Mouse (Mus musculus): ENCODE data around the gene Fam186a. TPM values are rescaled to one million over a fixed set of nuclear protein-coding genes. Genes with fewer than 3 reads are reported as not detected.
"Not testable (repeated sequence)": the region's sequence is repeated elsewhere in the genome, so short reads cannot be mapped to it uniquely, and the experiment has no call there.

Gene Fam186a
- polyA plus RNA-seq, 1 experiment from 2014 or later = not detected

DNA sequence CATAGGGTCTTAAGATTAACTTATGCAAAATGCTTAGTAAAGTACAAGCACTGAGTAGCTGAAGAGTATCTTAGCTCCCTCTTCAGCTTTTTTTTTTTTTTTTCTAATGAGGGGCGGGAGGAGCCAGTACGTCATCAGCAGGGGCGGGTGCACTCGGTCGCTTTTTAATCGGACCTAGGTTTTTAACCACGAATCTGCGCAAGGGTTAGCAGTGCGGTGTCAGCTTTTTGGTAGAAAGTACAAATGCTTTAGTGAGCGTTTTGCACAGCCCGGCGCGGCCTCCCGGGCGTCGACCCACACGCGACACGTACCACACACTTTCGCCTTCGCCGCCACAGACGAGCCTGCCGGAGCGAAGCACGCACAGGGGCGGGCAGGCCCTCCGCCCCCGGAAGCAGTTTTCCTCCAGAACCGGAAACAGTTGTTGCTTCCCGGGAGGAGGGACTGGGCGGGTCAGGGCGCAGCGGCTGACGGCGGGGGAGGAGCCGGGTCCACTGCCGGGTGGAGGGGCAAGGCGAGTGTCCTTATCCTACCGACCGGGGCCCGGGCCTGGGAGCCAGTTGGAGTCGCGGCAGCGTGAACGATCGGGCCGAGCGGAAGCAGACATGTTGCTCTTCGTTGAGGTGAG lies 5.6 kb upstream of the Fam186a start:
- Histone ChIP-seq H3K4me2 (peak overlapping the region; percentile 71), H3K27me3 (no peaks in the 10 kb centered on the region), H3K4me1 (peaks cover 12% of the 10 kb centered on the region), H3K9ac (peak overlapping the region; percentile 91), H3K36me3 (no peaks in the 10 kb centered on the region), H3K4me3 (replicated peaks) (peak overlapping the region; percentile 86), H3K27ac (peak overlapping the region; percentile 99), H3K9me3 (replicated peaks) (no peaks in the 10 kb centered on the region)
- peak; percentile 97 for ATAC-seq (replicated peaks; ENCODE audit: low FRiP score)
- WGBS = under 1% methylated on average over 50 of the region's 50 CpGs

GRCm38 (mm10) chr15:99970606-99971005 lies 3.7 kb upstream of the Fam186a start:
- no peak overlapping the region for H3K4me3 ChIP-seq (replicated peaks)
- no peaks in the 10 kb centered on the region for H3K9me3 ChIP-seq (replicated peaks)
- H3K27ac ChIP-seq = peak overlapping the region; percentile 1; the same call in 1 of the 2 replicates
- no peaks in the 10 kb centered on the region for H3K36me3 ChIP-seq
- no peak overlapping the region for H3K9ac ChIP-seq
- peaks cover 12% of the 10 kb centered on the region for H3K4me1 ChIP-seq
- H3K27me3 ChIP-seq = no peaks in the 10 kb centered on the region
- H3K4me2 ChIP-seq = no peak overlapping the region
- ATAC-seq (replicated peaks; ENCODE audit: low FRiP score) = no peak
- WGBS = 82% methylated on average over 1 of the region's 1 CpGs

GRCm38 (mm10) chr15:99969765-99970164 lies 2.9 kb upstream of the Fam186a start, which contains the start of gene Larp4:
Gene Larp4 (plus strand): TSS chr15:99970065.
- not testable (repeated sequence) for H3K4me3 ChIP-seq (replicated peaks); ATAC-seq (replicated peaks; ENCODE audit: low FRiP score); H3K4me2 ChIP-seq; H3K27me3 ChIP-seq; H3K9me3 ChIP-seq (replicated peaks); H3K9ac ChIP-seq; H3K4me1 ChIP-seq; H3K36me3 ChIP-seq
- H3K27ac ChIP-seq = peak within 1 kb of the TSS; percentile 1; the same call in 1 of the 2 replicates
- 86% methylated on average over 6 of the region's 6 CpGs for WGBS

DNA sequence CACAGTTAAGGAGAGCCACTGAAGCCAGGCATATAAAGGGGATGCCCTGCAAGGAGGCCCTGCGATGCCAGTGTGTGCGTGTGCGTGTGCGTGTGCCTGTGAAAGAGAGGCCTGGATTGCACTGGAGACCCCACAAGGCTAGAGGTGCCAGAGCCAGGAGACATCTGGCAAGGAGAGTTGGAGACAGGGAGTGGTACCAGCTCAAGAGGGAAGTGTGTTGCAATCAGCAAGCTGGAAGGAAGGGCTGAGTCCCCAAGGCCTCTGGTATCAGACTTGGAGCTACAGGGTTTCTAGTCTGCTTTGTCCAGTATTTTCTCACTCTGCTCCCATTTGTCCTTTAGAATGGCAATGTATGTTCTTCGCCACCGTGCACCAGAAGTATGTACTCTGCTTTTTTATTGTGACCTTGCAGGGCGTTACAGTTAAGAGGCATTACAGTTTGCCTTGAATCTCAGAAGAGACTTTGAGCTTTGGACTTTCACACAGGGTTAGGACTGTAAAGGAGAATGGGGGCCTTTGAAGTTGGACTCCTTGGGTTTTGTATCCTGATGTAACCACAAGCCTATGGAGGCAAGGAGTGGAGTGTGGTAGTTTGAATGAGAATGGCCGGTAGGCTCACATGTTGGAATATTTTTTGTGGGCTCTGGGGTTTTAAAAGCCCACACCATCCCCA lies 1.6 kb downstream of the Fam186a start:
- no peaks in the 10 kb centered on the region for H3K27me3 ChIP-seq
- no peaks in the 10 kb centered on the region for H3K9me3 ChIP-seq (replicated peaks)
- no peak overlapping the region for H3K9ac ChIP-seq
- no peak overlapping the region for H3K4me3 ChIP-seq (replicated peaks)
- no peak overlapping the region for H3K4me2 ChIP-seq
- 88% methylated on average over 8 of the region's 8 CpGs for WGBS
- no peaks in the 10 kb centered on the region for H3K36me3 ChIP-seq
- ATAC-seq (replicated peaks; ENCODE audit: low FRiP score) = no peak
- no peaks in the 10 kb centered on the region for H3K4me1 ChIP-seq
- H3K27ac ChIP-seq = no peak overlapping the region

DNA sequence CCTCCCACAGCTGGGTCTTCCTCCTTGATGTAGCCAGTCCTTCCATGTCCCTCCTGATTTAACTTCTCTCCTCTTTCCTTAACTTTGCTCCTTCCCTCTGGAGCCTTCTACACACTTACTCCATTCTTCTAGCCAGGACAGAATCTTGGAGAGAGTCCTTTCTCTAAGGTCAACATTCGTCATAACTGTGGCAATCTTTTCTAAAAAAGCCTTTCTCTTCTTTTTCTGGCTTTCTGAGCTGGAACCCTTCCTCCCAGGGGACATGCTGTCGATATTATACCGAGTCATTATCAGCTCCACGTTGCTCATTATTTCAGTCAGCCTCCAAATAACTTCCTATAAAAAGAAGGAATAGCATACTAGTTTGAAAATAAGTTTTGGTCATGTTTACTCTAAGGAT lies 11.5 kb downstream of the Fam186a start:
- Histone ChIP-seq H3K27ac (no peak overlapping the region), H3K4me2 (no peak overlapping the region), H3K9ac (no peak overlapping the region), H3K36me3 (no peaks in the 10 kb centered on the region), H3K4me3 (replicated peaks) (no peak overlapping the region), H3K4me1 (no peaks in the 10 kb centered on the region), H3K27me3 (no peaks in the 10 kb centered on the region), H3K9me3 (replicated peaks) (no peaks in the 10 kb centered on the region)
- 77% methylated on average over 4 of the region's 4 CpGs for WGBS
- no peak for ATAC-seq (replicated peaks; ENCODE audit: low FRiP score)

DNA sequence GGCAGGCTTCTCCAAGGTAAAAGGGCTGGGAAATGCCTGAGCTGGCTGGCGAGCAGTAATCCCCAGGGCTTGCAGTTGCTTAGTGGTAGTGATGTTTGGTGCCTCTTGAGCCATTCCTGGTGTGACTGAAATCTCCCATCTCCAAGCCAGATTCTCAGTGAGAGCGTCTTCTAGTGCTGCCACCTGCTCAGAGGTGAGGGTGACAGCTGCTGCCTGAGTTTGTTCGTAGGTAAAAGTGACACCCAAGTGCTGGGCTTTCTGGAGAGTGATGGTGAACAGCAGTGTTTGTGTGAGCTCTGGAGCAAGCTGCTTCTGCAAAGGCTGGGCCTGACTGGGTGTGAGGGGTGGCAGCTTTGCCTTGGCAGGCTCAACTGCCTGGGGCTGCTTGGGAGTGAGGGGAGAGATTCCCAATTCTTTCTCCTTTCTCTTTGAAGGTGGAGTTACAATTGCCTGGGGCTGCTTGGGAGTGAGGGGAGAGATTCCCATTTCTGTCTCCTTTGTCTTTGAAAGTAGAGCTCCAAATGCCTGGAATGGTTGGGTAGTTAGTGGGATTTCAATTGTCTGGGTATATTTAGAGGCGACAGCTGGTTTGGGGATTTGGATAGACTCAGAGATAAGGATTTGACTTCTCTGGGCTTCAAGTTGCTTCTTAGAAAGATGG lies 25.8 kb downstream of the Fam186a start:
- H3K36me3 ChIP-seq = no peaks in the 10 kb centered on the region
- WGBS = 74% methylated on average over 4 of the region's 4 CpGs
- no peaks in the 10 kb centered on the region for H3K27me3 ChIP-seq
- H3K4me2 ChIP-seq = no peak overlapping the region
- ATAC-seq (replicated peaks; ENCODE audit: low FRiP score) = no peak
- no peak overlapping the region for H3K27ac ChIP-seq
- no peak overlapping the region for H3K4me3 ChIP-seq (replicated peaks)
- no peaks in the 10 kb centered on the region for H3K9me3 ChIP-seq (replicated peaks)
- H3K9ac ChIP-seq = no peak overlapping the region
- no peaks in the 10 kb centered on the region for H3K4me1 ChIP-seq

GRCm38 (mm10) chr15:99940426-99940825 lies 26.4 kb downstream of the Fam186a start:
- Histone ChIP-seq H3K36me3 (no peaks in the 10 kb centered on the region), H3K4me2 (no peak overlapping the region), H3K27me3 (no peaks in the 10 kb centered on the region), H3K27ac (no peak overlapping the region), H3K4me1 (no peaks in the 10 kb centered on the region), H3K9ac (no peak overlapping the region), H3K9me3 (replicated peaks) (no peaks in the 10 kb centered on the region), H3K4me3 (replicated peaks) (no peak overlapping the region)
- WGBS = 43% methylated on average over 2 of the region's 2 CpGs
- no peak for ATAC-seq (replicated peaks; ENCODE audit: low FRiP score)

- H3K27ac ChIP-seq = no peak overlapping the region
- 78% methylated on average over 8 of the region's 8 CpGs for WGBS
- no peak overlapping the region for H3K4me3 ChIP-seq (replicated peaks)
- H3K27me3 ChIP-seq = no peaks in the 10 kb centered on the region
- H3K9ac ChIP-seq = no peak overlapping the region
- H3K36me3 ChIP-seq = no peaks in the 10 kb centered on the region
- H3K9me3 ChIP-seq (replicated peaks) = no peaks in the 10 kb centered on the region
- H3K4me1 ChIP-seq = no peaks in the 10 kb centered on the region
- no peak overlapping the region for H3K4me2 ChIP-seq
- no peak for ATAC-seq (replicated peaks; ENCODE audit: low FRiP score)
Measured at GRCm38 (mm10) chr15:99937841-99938240, 29.0 kb downstream of the Fam186a start.

DNA sequence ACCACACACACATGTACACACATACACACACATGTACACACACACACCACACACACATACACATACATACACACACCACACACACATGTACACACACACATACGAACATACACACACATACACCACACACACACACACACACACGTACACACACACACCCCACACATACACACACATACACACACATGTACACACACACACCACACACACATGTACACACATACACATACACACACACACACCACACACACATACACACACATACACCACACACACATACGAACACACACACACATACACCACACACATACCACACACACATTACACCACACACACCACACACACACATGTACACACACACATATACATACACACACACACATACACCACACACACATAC lies 30.2 kb downstream of the Fam186a start:
- H3K4me3 ChIP-seq (replicated peaks) = no peak overlapping the region
- H3K36me3 ChIP-seq = no peaks in the 10 kb centered on the region
- H3K4me2 ChIP-seq = no peak overlapping the region
- whole genome bisulfite sequencing = 91% methylated on average over 3 of the region's 3 CpGs
- H3K9me3 ChIP-seq (replicated peaks) = no peaks in the 10 kb centered on the region
- H3K27me3 ChIP-seq = no peaks in the 10 kb centered on the region
- H3K9ac ChIP-seq = no peak overlapping the region
- H3K4me1 ChIP-seq = no peaks in the 10 kb centered on the region
- ATAC-seq (replicated peaks; ENCODE audit: low FRiP score) = no peak
- H3K27ac ChIP-seq = no peak overlapping the region

DNA sequence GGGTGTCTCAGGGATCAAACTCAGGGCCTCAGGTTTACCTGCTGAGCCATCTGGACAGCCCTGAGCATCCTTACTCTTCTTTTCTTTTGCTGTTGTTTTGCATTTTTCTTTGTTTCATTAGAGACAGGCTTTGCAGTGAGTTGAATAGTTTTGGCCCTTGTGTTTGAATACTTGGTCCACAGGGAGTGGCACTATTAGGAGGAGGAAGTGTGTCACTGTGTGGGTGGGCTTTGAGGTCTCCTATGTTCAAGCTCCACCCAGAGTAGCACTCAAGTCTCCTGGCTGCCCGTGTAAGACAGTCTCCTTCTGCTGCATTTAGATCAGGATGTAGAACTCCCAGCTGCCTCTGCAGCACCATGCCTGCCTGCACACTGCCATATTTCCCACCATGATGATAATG lies 32.4 kb downstream of the Fam186a start:
- Histone ChIP-seq H3K36me3 (no peaks in the 10 kb centered on the region), H3K4me2 (no peak overlapping the region), H3K9me3 (replicated peaks) (no peaks in the 10 kb centered on the region), H3K4me1 (no peaks in the 10 kb centered on the region), H3K9ac (no peak overlapping the region), H3K27ac (no peak overlapping the region), H3K27me3 (no peaks in the 10 kb centered on the region), H3K4me3 (replicated peaks) (no peak overlapping the region)
- ATAC-seq (replicated peaks; ENCODE audit: low FRiP score) = no peak
- WGBS = 57% methylated on average over 1 of the region's 1 CpGs

- Histone ChIP-seq H3K9ac (no peak overlapping the region), H3K4me2 (no peak overlapping the region), H3K4me1 (no peaks in the 10 kb centered on the region), H3K36me3 (no peaks in the 10 kb centered on the region), H3K27ac (no peak overlapping the region), H3K9me3 (replicated peaks) (no peaks in the 10 kb centered on the region), H3K4me3 (replicated peaks) (no peak overlapping the region), H3K27me3 (no peaks in the 10 kb centered on the region)
- no peak for ATAC-seq (replicated peaks; ENCODE audit: low FRiP score)
- WGBS = 79% methylated on average over 8 of the region's 8 CpGs
Measured at GRCm38 (mm10) chr15:99931231-99931630, 35.6 kb downstream of the Fam186a start.

DNA sequence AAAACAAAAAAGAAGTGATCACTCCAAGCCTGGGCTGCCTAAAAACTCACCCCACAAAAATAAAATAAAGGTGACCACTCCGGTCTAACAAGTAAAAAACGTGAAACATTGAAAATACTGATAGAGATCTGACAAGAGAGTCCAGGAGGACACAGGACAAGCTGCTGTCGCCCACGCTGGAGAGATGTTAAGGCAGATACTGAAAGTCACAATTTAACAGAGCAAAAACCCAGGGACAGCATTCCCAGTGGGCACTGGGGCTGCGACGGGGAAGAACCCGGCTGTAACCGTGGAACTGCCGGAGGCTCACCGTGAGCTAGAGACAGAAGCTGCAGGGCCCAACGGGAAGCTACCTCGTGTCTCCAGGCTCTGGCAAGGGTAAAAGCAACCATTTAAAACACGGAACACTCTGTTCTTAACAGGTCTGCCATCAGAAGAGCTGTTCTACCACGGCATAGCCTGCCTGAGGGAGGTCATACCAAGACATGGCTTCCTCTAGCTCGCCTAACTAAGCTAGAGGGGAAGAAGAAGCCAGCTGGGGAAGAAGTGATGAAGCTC lies 47.2 kb downstream of the Fam186a start:
- Histone ChIP-seq H3K4me1 (no peaks in the 10 kb centered on the region), H3K9ac (no peak overlapping the region), H3K9me3 (replicated peaks) (no peaks in the 10 kb centered on the region), H3K27me3 (no peaks in the 10 kb centered on the region), H3K27ac (0 out of 2 replicates have a peak overlapping the region, but pooled peaks have one; percentile 27), H3K4me2 (no peak overlapping the region), H3K4me3 (replicated peaks) (no peak overlapping the region), H3K36me3 (no peaks in the 10 kb centered on the region)
- WGBS = 77% methylated on average over 15 of the region's 15 CpGs
- no peak for ATAC-seq (replicated peaks; ENCODE audit: low FRiP score)
